Mouse (Mus musculus) megakaryocyte, embryonic 14.5 days (primary cell): ENCODE measurements around the gene Jmjd6. TPM values are rescaled to one million over a fixed set of nuclear protein-coding genes. Genes with fewer than 3 reads are reported as not detected.

Source experiments
- H3K27me3 ChIP-seq: replicated peaks from 2 replicates; pipeline ENCODE3; 2012; ENCODE audit warnings: inconsistent platforms
- H3K36me3 ChIP-seq: replicated peaks from 2 replicates; pipeline ENCODE3; 2012; ENCODE audit warnings: low read length, inconsistent platforms, mixed read lengths
- H3K4me1 ChIP-seq: 2 replicates; pipeline ENCODE4 v1.6.1; 2012; ENCODE audit warnings: inconsistent platforms
- H3K4me3 ChIP-seq: replicated peaks from 2 replicates; pipeline ENCODE3; 2012; ENCODE audit warnings: moderate library complexity, mild to moderate bottlenecking, inconsistent platforms
- H3K9me3 ChIP-seq: 2 replicates; pipeline ENCODE4 v1.6.1; 2012; ENCODE audit warnings: inconsistent platforms
- FLI1 ChIP-seq: IDR thresholded peaks from 2 replicates; pipeline ENCODE4 v1.6.1; 2012; ENCODE audit warnings: low read length, inconsistent platforms, mixed read lengths
- GATA1 ChIP-seq: IDR thresholded peaks from 3 replicates; pipeline ENCODE4 v1.6.1; 2012; ENCODE audit warnings: mixed read lengths, low read length, inconsistent platforms, borderline replicate concordance
- polyA plus RNA-seq: library from polyadenylated mRNA; stranded (reverse); fragments of >175 nt; gene quantifications from 2 replicates; pipeline ENCODE4 v1.2.3, GENCODE M21; 2012; ENCODE audit warnings: low replicate concordance; ENCODE audit not compliant: insufficient read depth

Jmjd6 gene
- polyA plus RNA-seq: 29.3 and 63.2 TPM in 2 replicates

DNA sequence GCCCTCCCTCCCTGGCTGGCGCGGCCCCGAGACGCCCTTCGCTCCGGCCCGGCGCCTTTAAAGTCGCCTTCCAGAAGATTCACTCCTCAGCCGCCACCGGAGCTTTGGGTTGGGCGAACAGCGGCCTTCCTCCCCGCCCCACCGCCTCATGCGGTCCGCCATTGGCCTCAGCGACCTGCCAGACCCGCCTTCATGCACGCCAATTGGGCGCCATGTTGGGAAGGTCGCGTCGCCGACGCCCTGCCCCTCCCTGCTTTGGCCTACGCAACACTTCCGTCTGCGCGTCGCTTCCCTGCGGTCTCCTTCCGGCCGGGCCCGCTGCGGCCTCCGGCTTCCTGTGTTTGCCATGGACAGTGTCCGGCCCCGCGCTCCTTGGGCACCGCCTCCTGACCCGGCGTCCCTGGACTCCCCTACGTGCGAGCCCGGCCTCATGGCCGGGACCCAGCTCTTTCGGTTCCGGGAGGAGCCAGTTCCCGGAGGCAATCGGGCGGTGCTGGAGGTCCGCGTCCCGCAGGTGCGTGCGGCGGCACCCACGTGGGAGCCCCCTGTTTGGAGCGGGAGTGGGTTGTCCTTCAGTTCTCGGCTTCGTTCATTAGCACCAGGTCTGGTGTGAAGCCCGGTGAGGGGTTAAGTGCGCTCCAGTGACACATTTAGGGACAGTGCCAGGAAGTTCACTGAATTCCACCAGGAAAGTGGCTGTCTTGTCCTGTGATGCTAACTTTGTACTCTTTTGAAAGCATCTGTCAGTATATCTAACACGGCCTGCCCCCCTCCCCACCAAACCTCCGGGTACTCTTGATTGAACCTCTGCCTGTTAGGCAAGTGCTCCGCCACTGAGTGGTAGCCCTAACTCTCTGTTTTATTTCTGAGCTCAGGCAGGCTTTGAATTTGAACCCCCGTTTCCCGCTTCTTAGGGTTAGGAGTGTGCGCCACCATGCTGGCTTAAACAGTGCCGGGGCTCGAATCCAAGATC lies at the start of gene Jmjd6, which contains the start of gene Mettl23:
Jmjd6 (minus strand) TSS at position 189 of the 973 bp plus-strand sequence.
Mettl23 (plus strand) TSS at position 18 of the 973 bp plus-strand sequence.
- TF ChIP-seq GATA1 (no peak), FLI1 (peak; percentile 83)
- Histone ChIP-seq H3K4me1 (peaks cover 74% of the 10 kb centered on the region), H3K27me3 (no peaks in the 10 kb centered on the region), H3K4me3 (peak within 1 kb of the TSS; percentile 95), H3K36me3 (peaks cover 61% of the 10 kb centered on the region), H3K9me3 (no peaks in the 10 kb centered on the region)

DNA sequence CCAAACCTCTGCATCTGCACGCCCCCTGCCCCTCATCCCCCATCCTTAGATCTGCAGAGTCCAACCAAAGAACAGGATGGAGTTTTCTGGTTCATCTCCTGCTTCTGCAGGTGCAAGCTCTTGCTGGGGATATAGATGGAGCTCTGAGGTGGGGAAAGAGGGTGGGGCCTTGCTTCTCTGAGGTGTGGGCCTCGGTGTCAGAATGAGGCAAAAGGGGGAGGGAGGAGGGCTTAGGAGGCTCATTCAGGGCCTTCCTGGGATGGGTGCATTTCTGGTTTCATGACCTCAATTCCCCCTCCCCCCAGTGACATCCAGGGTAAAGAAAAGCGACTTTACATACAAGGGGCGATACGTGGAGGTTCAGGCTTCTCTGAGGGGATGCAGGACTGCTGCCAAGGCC lies 43.9 kb upstream of the Jmjd6 start:
- Histone ChIP-seq H3K9me3 (0 out of 2 replicates have a peak, but pooled peaks cover 4% of the 10 kb centered on the region), H3K4me3 (no peak overlapping the region), H3K36me3 (no peaks in the 10 kb centered on the region), H3K27me3 (peaks cover 71% of the 10 kb centered on the region), H3K4me1 (peaks cover 8% of the 10 kb centered on the region)
- TF ChIP-seq GATA1: no peak
- no peak for TF ChIP-seq FLI1

DNA sequence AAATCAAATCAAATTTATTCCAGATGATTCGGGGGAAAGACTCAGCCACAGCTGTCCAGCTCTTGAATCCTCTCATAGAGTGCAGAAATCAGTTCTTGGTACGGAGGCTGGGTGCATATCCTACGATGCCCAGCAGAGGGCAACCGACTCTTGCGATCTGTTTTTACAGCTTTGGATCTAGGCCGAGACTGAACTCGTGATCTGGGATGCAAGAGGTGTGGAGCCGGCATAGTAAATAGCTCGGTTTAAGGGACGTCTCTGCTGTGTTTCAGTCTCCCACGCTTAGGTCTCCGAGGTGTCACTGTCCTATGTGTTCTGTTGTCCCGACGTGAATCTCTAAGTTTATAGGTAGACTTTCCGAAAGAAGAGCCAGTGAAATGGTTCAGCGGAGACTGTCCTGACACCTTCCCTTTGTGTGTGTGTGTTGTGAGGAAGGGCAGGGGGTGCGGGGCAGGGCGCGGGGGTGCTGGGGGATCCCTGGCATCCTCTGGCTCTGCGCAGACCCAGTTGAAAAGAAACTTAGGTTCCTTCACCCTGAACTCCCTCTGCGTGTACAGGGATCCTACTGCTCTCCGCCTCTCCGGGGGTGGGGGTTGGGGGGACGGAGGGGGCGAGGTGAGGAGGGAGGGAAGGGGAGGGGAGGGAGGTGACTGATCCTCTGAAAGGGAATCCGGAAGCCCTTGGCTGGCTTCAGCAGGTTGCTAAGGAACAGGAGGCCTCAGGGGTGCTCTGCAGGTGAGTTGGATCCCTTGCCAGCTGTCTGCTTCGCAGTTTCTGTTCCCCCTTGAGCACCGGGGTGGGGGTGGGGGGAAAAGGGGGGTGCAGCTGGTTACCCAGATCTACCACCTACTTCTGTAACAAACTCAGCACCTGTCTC lies 42.3 kb upstream of the Jmjd6 start:
- Histone ChIP-seq H3K4me3 (peak overlapping the region; percentile 85), H3K9me3 (no peaks in the 10 kb centered on the region), H3K4me1 (peaks cover 8% of the 10 kb centered on the region), H3K36me3 (no peaks in the 10 kb centered on the region), H3K27me3 (peaks cover 62% of the 10 kb centered on the region)
- TF ChIP-seq FLI1: no peak
- no peak for TF ChIP-seq GATA1

DNA sequence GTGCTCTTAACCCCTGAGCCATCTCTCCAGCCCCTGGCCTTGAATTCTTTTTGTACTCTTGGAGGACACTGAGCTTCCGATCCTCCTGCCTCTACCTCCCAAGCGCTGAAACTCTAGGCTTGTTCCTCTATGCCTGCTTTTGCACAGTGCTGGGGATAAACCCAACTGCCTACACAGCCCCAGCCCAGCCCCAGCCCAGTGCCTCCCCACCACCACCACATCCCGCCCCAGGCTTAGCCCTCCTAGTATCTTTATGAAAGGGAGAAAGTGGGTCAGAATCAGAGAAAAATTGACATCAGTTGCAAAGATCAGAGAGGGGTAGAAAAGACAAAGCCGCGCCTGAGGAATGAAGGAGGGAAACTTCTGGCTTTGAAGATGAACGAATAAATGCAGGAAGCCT lies 40.8 kb upstream of the Jmjd6 start:
- Histone ChIP-seq H3K36me3 (no peaks in the 10 kb centered on the region), H3K4me3 (no peak overlapping the region), H3K27me3 (peaks cover 48% of the 10 kb centered on the region), H3K9me3 (no peaks in the 10 kb centered on the region), H3K4me1 (peaks cover 8% of the 10 kb centered on the region)
- TF ChIP-seq GATA1 (no peak), FLI1 (no peak)

DNA sequence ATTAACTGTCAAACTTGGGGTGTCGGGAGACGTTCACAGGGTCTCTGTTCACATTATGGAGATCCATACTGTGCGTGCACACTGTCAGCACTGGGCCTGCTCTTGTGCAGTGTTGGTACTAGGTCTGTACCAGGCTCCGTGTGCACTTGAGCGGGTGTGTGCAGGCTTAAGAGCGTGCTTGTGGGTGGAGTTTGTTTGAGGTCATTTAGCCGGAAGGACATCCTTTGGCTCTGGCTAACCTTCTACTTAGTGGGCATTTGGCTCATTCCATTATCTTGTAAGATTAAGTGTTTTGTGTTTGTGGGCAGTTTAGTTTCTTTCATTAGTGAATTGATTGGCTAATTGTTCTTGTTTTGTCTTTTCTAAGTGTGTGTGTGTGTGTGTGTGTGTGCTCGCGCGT lies 39.2 kb upstream of the Jmjd6 start:
- Histone ChIP-seq H3K9me3 (no peaks in the 10 kb centered on the region), H3K4me3 (no peak overlapping the region), H3K36me3 (no peaks in the 10 kb centered on the region), H3K27me3 (peaks cover 46% of the 10 kb centered on the region), H3K4me1 (peaks cover 8% of the 10 kb centered on the region)
- TF ChIP-seq GATA1 (no peak), FLI1 (no peak)

DNA sequence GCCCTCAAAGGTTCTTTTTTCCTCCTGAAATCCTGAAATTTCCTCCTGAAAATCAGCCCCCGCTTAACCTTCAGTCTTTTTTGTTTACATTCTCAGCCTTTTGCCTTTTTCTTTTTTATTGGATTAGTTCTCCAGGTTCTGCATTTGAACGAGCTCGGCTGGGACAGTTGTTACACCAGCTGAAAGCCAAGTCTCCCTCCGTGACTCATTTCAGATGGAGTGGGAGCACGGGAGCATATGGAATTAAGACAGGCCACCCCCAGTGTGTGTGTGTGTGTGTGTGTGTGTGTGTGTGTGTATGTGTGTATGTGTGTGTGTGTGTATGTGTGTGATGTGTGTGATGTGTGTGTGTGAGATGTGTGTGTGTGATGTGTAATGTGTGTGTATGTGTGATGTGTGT lies 38.2 kb upstream of the Jmjd6 start:
- no peak overlapping the region for H3K4me3 ChIP-seq
- TF ChIP-seq GATA1 (no peak), FLI1 (no peak)
- H3K9me3 ChIP-seq: no peaks in the 10 kb centered on the region
- H3K27me3 ChIP-seq: peaks cover 38% of the 10 kb centered on the region
- no peaks in the 10 kb centered on the region for H3K36me3 ChIP-seq
- peaks cover 8% of the 10 kb centered on the region for H3K4me1 ChIP-seq

DNA sequence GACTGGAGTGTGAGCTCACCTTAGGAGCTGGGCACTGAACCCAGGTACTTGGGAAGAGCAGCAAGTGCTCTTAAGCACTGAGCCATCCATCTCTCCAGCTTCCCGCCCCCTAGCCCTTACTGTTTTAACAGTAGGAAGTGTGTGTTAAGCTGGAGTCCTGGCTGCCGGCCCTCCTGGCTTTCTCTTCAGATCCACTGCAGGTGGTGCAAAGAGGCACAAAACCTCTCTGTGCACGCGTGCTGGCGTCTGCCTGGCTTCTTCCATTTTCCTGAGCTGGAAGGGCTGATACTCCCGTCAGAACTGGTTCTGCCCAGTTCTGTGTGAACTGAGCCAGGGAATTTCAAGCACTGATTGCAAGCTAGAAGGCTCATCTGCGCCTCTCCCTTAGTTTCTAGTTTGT lies 37.6 kb upstream of the Jmjd6 start:
- H3K27me3 ChIP-seq: peaks cover 36% of the 10 kb centered on the region
- no peak for TF ChIP-seq GATA1
- TF ChIP-seq FLI1: no peak
- peaks cover 2% of the 10 kb centered on the region for H3K36me3 ChIP-seq
- peaks cover 3% of the 10 kb centered on the region for H3K9me3 ChIP-seq
- H3K4me1 ChIP-seq: peaks cover 8% of the 10 kb centered on the region
- H3K4me3 ChIP-seq: no peak overlapping the region

DNA sequence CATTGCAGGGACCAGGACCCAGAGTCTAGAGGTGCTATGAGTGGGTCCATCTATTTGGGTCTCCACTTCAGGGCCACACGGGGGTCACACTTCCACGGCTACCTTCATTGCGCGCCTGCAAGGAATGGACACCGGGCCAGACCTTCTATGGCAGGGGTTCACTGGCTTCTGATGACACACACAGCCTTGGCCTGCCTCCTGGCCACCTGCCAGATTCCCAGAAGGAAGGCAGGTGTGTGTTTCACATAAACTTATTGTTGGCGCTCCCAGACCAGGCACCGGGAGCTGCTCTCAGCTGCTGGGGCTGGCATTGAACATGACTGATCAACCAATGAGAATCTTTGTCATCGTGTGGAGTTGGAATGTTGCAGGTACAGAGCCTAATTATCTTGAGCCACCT lies 35.2 kb upstream of the Jmjd6 start:
- TF ChIP-seq GATA1 (no peak), FLI1 (no peak)
- Histone ChIP-seq H3K9me3 (peaks cover 6% of the 10 kb centered on the region), H3K27me3 (peaks cover 19% of the 10 kb centered on the region), H3K4me1 (no peaks in the 10 kb centered on the region), H3K4me3 (no peak overlapping the region), H3K36me3 (peaks cover 22% of the 10 kb centered on the region)

DNA sequence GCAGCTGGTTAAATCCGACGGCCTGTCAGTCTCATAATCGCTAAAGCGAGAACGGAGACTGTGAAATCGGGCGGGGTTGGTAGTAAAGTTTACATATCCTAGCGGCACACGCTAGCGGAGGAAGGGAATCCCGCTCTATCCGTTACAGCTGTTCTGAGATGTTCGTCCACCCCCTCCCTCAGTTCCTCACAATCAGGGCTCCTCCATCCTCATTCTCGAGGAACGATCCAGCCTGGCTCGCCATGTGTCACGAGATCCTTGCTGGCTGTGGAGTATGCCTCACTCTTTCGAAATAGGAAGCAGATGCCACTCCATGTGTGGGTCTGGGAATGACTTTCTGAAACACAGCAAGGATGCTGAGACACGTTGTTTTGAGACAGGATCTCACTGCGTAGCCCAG lies 30.7 kb upstream of the Jmjd6 start:
- Histone ChIP-seq H3K9me3 (peaks cover 6% of the 10 kb centered on the region), H3K4me3 (no peak overlapping the region), H3K27me3 (peaks cover 15% of the 10 kb centered on the region), H3K36me3 (peaks cover 54% of the 10 kb centered on the region), H3K4me1 (peaks cover 23% of the 10 kb centered on the region)
- no peak for TF ChIP-seq GATA1
- TF ChIP-seq FLI1: no peak

DNA sequence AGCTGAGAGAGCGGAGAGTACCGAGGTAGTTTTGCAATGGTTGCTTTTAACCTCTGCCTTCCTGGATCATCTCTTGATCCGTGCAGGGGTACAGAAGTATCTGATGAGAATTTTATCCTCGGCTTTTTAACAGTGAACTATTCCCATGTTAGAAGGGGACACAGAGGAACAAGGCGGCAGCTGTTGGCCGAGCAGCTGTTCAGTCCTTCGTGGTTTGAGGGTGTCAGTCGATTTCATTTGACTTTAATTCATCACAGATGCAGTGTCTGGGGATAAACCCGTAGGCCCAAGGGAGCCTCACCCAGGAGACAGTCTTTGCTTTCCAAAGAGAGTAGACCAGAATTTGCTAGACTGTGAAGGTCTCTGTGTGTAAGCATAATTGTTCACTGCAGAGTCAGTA lies 28.3 kb upstream of the Jmjd6 start:
- Histone ChIP-seq H3K4me1 (peaks cover 36% of the 10 kb centered on the region), H3K27me3 (peaks cover 3% of the 10 kb centered on the region), H3K9me3 (peaks cover 6% of the 10 kb centered on the region), H3K4me3 (no peak overlapping the region), H3K36me3 (peaks cover 55% of the 10 kb centered on the region)
- TF ChIP-seq FLI1: no peak
- no peak for TF ChIP-seq GATA1
